Mouse (Mus musculus): ENCODE measurements around the gene Eloa. TPM values are rescaled to one million over a fixed set of nuclear protein-coding genes. Genes with fewer than 3 reads are reported as not detected.
"Not testable (repeated sequence)": the region's sequence is repeated elsewhere in the genome, so short reads cannot be mapped to it uniquely, and the experiment has no call there.

Gene Eloa
- polyA plus RNA-seq, 1 experiment from 2014 or later = 23.3 TPM

DNA sequence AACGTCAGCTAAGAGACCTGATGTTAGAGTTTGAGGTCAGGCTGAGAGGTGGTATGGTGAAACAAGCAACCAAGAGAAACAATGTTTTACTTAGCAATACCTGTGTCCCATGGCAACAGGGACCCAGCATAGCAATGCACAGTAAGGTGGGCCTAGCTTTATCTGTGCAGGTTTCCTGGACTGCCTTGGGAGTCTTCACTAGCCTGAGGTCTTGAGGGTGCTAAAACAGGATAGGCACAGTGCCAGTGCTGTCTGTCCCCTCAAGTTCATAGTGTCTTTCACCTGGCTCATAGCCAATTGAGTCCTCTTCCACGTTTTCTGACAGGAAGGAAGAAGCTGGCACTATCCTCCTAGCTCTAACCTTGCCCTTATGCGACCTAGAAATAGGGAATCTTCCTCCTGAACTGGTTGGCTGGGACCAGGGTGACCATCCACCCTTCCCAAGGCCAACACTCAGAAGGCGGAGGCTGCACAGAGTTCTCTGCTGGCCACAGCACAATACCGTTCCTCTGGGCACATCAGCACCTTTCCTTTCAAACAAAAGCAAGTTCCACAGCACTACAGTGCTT is 17.4 kb downstream of the Eloa start:
- 89% methylated on average over 5 of the region's 5 CpGs for WGBS
- no peak overlapping the region for H3K4me3 ChIP-seq (replicated peaks)
- peaks cover 74% of the 10 kb centered on the region for H3K36me3 ChIP-seq
- H3K27ac ChIP-seq (replicated peaks) = no peak overlapping the region
- no peaks in the 10 kb centered on the region for H3K9me3 ChIP-seq (replicated peaks)
- no peaks in the 10 kb centered on the region for H3K27me3 ChIP-seq (replicated peaks)
- no peak overlapping the region for H3K9ac ChIP-seq (replicated peaks)
- no peak overlapping the region for H3K4me2 ChIP-seq
- no peak for ATAC-seq (ENCODE audit: low FRiP score)
- H3K4me1 ChIP-seq = no peaks in the 10 kb centered on the region

DNA sequence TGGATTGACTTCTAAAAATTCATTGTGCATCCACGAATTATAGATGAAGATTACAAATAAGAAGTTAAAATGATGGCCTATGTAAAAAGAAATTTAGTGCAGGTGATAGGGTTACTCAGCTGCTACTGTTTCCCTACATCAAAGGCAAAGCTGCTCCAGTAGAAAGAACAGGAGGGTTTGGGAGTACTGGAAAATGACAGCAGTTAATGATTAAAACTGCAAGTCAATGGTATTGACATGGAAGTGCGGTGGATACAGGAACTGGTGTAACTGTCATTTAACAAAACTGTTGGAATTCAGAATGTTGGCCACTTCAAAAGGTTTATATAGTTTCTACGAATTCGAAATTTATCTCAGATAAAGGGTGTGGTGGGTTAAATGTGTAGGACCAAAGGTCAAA is 26.4 kb downstream of the Eloa start:
- no peak overlapping the region for H3K4me2 ChIP-seq
- H3K27me3 ChIP-seq (replicated peaks) = no peaks in the 10 kb centered on the region
- WGBS = 90% methylated on average over 4 of the region's 4 CpGs
- no peak overlapping the region for H3K27ac ChIP-seq (replicated peaks)
- H3K9me3 ChIP-seq (replicated peaks) = no peaks in the 10 kb centered on the region
- no peak overlapping the region for H3K9ac ChIP-seq (replicated peaks)
- H3K4me1 ChIP-seq = no peaks in the 10 kb centered on the region
- ATAC-seq (ENCODE audit: low FRiP score) = no peak
- no peaks in the 10 kb centered on the region for H3K36me3 ChIP-seq
- no peak overlapping the region for H3K4me3 ChIP-seq (replicated peaks)

DNA sequence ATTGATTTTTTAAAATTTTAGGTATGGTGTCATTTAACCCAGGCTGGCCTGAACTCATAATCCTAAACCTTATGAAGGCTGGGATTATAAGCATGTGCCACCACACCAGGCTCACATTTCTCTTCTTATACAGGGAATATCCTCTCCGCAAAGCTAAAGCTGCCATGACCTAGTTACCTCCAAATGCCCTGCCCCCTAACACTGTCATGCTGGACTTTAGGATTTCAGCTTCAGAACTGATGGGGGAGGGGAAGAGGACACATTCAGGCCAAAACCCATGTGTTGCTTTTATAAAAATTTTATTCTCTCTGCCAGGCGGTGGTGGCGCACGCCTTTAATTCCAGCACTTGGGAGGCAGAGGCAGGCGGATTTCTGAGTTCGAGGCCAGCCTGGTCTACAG is 27.6 kb downstream of the Eloa start:
- Histone ChIP-seq H3K4me2 (no peak overlapping the region), H3K36me3 (no peaks in the 10 kb centered on the region), H3K4me1 (no peaks in the 10 kb centered on the region), H3K4me3 (replicated peaks) (no peak overlapping the region), H3K9ac (replicated peaks) (no peak overlapping the region), H3K27me3 (replicated peaks) (no peaks in the 10 kb centered on the region), H3K27ac (replicated peaks) (no peak overlapping the region), H3K9me3 (replicated peaks) (no peaks in the 10 kb centered on the region)
- WGBS = 95% methylated on average over 6 of the region's 6 CpGs
- ATAC-seq (ENCODE audit: low FRiP score) = no peak

DNA sequence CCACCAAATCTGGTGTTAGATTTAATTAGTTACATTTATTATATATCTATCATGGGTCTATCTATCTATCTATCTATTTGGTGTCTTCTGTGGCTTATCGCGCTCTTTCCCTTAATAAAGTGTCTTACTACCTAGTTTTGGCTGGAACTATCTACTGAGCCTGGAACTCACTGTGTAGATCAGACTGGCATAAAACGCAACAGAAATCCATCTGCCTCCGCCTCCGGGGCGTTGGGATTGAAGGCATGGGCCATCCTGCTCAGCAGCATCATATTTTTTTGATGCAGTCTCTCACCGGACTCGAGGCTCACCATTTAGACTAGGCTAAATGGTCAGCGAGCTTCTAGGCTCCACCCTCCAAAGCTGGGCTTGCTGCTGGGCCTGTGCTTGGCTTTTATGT is 33.8 kb downstream of the Eloa start:
- Histone ChIP-seq H3K27me3 (replicated peaks) (no peaks in the 10 kb centered on the region), H3K36me3 (peaks cover 19% of the 10 kb centered on the region), H3K4me2 (peak overlapping the region; percentile 88), H3K27ac (replicated peaks) (peak overlapping the region; percentile 93), H3K9me3 (replicated peaks) (no peaks in the 10 kb centered on the region), H3K4me1 (peaks cover 26% of the 10 kb centered on the region), H3K4me3 (replicated peaks) (peak overlapping the region; percentile 95), H3K9ac (replicated peaks) (peak overlapping the region; percentile 89)
- 69% methylated on average over 9 of the region's 9 CpGs for WGBS
- 0 out of 2 replicates have a peak, but pooled peaks have one; percentile 6 for ATAC-seq (ENCODE audit: low FRiP score)

DNA sequence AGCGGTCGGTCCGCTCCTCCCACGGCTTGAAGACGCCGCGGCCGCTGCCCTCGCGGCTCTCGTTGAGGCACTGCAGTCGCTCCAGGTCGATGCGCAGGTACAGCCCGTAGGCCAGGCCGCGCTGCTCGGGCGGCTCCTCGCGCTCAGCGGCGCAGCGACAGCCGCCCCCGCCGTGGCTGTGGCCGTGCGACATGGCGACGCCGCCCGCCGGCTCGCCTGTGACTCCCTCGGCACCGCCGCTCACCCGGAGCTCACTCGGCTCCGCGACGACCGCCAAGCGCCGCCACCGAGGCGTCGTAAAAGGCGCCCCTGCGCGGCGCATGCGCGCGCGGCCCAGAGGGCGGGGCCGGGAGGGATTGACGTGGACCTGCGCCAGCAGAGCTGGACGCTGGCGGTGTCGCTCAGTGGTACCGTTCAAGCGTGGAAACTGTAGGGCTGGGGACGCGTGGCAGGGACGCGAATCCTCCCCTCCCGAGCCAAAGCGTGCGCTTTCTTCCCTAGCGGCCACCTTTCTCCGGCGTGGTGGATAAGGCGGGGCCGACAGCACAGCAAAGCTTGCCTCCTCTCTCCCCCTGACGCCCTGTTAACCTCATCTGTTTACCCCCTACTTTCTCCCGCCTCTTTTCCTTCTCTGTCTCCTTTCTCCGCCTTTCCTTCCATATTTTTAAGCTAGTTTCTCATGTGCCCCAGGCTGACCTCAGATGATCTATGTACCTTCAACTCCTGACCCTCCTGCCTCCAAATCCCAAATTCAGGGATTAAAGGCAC is 34.4 kb downstream of the Eloa start, which contains the start of gene Pithd1:
TSS of gene Pithd1 (minus strand) at position 322 of the 768 bp plus-strand sequence.
- 1% methylated on average over 57 of the region's 81 CpGs for WGBS
- Histone ChIP-seq H3K9ac (replicated peaks) (peak within 1 kb of the TSS; percentile 89), H3K36me3 (peaks cover 22% of the 10 kb centered on the region), H3K27me3 (replicated peaks) (no peaks in the 10 kb centered on the region), H3K27ac (replicated peaks) (peak within 1 kb of the TSS; percentile 93), H3K4me3 (replicated peaks) (peak within 1 kb of the TSS; percentile 95), H3K9me3 (replicated peaks) (no peaks in the 10 kb centered on the region), H3K4me1 (peaks cover 26% of the 10 kb centered on the region), H3K4me2 (peak within 1 kb of the TSS; percentile 88)
- ATAC-seq (ENCODE audit: low FRiP score) = peak; percentile 94

DNA sequence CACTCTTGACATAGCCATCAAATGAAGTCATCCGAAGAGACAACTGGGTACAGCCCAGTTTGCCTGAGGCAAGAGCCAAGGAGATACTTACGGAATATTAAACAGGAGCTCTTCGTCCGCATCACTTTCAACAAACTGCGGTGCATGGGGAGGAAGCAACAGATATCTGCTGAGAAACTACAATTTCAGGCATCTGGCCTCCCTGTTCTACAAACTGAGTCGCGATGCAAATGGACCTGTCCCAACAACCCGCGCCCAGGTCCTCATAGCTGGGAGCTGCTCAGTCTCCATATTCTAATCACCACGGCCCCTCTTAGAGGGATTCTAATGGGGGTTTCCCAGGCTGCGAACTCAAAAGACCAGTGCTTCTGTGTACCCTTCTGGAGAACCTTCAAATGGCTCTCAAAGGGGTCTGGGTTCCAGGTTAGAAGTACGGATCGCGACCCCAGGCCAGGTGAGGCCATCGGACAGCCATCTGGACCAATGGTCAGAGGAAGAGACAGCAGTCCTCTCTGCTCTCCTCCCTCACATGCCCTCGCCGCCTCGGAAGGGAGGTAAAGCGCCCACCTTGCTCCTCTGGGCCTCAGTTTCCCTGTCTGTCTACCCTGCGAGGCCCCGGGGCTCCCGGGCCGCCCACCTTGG is 35.1 kb downstream of the Eloa start:
- Histone ChIP-seq H3K4me1 (peaks cover 26% of the 10 kb centered on the region), H3K9me3 (replicated peaks) (no peaks in the 10 kb centered on the region), H3K27ac (replicated peaks) (peak overlapping the region; percentile 93), H3K27me3 (replicated peaks) (no peaks in the 10 kb centered on the region), H3K9ac (replicated peaks) (peak overlapping the region; percentile 89), H3K4me2 (peak overlapping the region; percentile 88), H3K4me3 (replicated peaks) (peak overlapping the region; percentile 95), H3K36me3 (peaks cover 25% of the 10 kb centered on the region)
- peak; percentile 4; the same call in 1 of the 2 replicates for ATAC-seq (ENCODE audit: low FRiP score)
- WGBS = 5% methylated on average over 22 of the region's 23 CpGs

DNA sequence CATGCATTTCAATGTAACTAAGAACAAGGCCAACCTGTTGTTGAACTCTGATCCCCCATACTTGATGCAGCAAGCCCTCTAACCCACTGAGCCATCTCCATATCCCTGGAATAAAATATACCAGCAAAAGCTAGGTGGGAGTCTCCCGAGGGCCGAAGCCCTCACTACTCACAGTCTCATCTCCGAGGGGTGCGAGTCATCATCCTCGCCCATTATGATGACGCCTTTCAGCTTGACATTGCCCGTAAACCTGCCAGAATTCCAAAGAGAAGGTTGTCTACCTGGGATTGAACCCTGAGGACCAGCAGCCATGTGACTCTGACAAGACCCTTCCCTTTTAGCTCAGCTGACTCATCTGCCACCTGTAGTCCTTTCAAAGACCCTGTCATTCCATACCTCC is 35.8 kb downstream of the Eloa start:
- no peak overlapping the region for H3K27ac ChIP-seq (replicated peaks)
- H3K9me3 ChIP-seq (replicated peaks) = no peaks in the 10 kb centered on the region
- peak overlapping the region; percentile 88 for H3K4me2 ChIP-seq
- H3K27me3 ChIP-seq (replicated peaks) = no peaks in the 10 kb centered on the region
- H3K4me3 ChIP-seq (replicated peaks) = peak overlapping the region; percentile 95
- 93% methylated on average over 7 of the region's 7 CpGs for WGBS
- peaks cover 25% of the 10 kb centered on the region for H3K36me3 ChIP-seq
- H3K9ac ChIP-seq (replicated peaks) = peak overlapping the region; percentile 89; the same call in 1 of the 2 replicates
- ATAC-seq (ENCODE audit: low FRiP score) = no peak
- peaks cover 26% of the 10 kb centered on the region for H3K4me1 ChIP-seq

DNA sequence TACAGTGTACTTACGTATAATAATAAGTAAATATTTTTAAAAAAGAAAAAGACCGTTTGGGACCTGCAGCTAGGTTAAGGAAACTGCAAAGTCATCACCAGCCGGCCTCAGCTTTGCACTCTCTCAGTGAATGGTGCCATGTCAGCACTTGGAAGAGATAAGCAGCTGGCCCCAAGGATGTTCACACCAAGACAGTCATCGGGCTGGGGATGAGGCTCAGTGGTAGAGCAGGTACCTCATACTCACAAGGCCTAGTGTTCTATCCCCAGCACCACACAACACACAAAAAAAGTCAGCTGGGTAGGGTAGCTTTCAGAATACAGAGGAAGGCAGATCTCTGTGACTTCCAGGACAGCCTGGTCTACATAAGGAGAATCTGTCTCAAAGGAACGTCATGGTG is 36.4 kb downstream of the Eloa start:
- H3K36me3 ChIP-seq = peaks cover 25% of the 10 kb centered on the region
- H3K27me3 ChIP-seq (replicated peaks) = no peaks in the 10 kb centered on the region
- no peak for ATAC-seq (ENCODE audit: low FRiP score)
- H3K4me2 ChIP-seq = peak overlapping the region; percentile 88; the same call in 1 of the 2 replicates
- H3K9ac ChIP-seq (replicated peaks) = no peak overlapping the region
- WGBS = 94% methylated on average over 5 of the region's 5 CpGs
- H3K4me3 ChIP-seq (replicated peaks) = no peak overlapping the region
- H3K9me3 ChIP-seq (replicated peaks) = no peaks in the 10 kb centered on the region
- peaks cover 26% of the 10 kb centered on the region for H3K4me1 ChIP-seq
- H3K27ac ChIP-seq (replicated peaks) = no peak overlapping the region

DNA sequence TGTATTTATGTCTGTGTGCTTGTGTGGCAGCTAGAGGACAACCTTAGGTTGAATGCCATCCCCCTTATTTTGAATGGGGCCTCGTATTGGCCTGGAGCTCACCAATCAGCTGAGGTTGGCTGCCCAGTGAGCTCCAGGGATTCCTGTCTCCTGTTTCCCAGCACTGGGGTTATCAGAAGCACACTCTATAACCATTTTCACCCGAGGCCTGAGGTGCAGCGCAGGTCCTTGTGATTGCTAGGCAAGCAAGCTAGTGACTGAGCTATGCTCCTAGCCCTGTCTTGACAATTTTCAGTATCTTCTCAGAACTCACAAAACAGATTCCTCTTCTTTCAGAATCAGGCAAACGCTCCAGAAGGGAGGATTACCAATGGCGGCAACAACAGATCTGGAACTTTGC is 37.0 kb downstream of the Eloa start:
- ATAC-seq (ENCODE audit: low FRiP score) = no peak
- H3K4me2 ChIP-seq = no peak overlapping the region
- WGBS = 88% methylated on average over 5 of the region's 5 CpGs
- H3K4me3 ChIP-seq (replicated peaks) = no peak overlapping the region
- peaks cover 25% of the 10 kb centered on the region for H3K36me3 ChIP-seq
- H3K9me3 ChIP-seq (replicated peaks) = no peaks in the 10 kb centered on the region
- H3K4me1 ChIP-seq = peaks cover 26% of the 10 kb centered on the region
- H3K27me3 ChIP-seq (replicated peaks) = no peaks in the 10 kb centered on the region
- H3K9ac ChIP-seq (replicated peaks) = no peak overlapping the region
- H3K27ac ChIP-seq (replicated peaks) = no peak overlapping the region

DNA sequence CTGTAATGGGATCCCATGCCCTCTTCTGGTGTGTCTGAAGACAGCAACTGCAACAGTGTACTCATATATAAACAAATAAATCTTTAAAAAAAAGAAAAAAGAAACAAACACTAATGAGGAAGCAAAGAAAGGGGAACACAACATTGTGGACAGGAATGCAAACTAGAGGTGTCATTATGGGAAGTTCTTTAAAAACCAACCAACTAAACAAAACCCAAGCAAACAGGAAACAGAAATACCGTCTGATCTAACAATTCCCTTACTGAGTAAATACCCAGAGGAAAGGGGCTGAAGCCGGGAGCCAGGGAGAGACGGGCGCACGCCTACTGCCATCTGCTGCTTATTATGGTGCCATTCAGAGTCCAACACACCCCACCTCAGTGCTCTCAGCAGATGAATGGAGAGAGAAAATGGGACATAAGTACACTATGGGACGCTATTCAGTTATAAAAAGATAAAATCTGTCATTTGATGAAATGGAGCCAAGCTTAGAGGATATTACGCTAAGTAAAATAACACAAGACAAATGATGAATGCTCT is 40.0 kb downstream of the Eloa start:
- 80% methylated on average over 7 of the region's 7 CpGs for WGBS
- peaks cover 42% of the 10 kb centered on the region for H3K36me3 ChIP-seq

DNA sequence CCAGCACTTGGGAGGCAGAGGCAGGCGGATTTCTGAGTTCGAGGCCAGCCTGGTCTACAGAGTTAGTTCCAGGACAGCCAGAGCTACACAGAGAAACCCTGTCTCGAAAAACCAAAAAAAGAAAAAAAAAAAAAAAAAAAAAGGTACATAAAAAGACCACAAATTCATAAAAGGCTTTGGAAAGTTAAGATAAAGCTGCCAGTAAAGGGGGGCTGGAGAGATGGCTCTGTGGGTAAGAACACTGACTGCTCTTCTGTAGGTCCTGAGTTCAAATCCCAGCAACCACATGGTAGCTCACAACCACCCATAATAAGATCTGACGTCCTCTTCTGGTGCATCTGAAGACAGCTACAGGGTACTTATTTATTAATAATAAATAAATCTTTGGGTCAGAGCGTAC is 41.3 kb downstream of the Eloa start:
- not testable (repeated sequence) for ATAC-seq (ENCODE audit: low FRiP score); H3K9ac ChIP-seq (replicated peaks); H3K27ac ChIP-seq (replicated peaks); H3K27me3 ChIP-seq (replicated peaks); H3K4me1 ChIP-seq; H3K4me3 ChIP-seq (replicated peaks); H3K4me2 ChIP-seq; H3K9me3 ChIP-seq (replicated peaks)
- 94% methylated on average over 5 of the region's 5 CpGs for WGBS
- peaks cover 54% of the 10 kb centered on the region for H3K36me3 ChIP-seq

More for the DNA sequence above, 40.0 kb downstream of the Eloa start:
- Histone ChIP-seq H3K9ac (replicated peaks) (no peak overlapping the region), H3K4me2 (no peak overlapping the region), H3K27me3 (replicated peaks) (no peaks in the 10 kb centered on the region), H3K27ac (replicated peaks) (no peak overlapping the region), H3K4me3 (replicated peaks) (no peak overlapping the region), H3K4me1 (peaks cover 19% of the 10 kb centered on the region), H3K9me3 (replicated peaks) (no peaks in the 10 kb centered on the region)
- ATAC-seq (ENCODE audit: low FRiP score) = no peak

Measured in neural tube, embryonic 15.5 days (tissue).